Mouse (Mus musculus) hindbrain, embryonic 16.5 days (tissue): ENCODE results near the gene Gm49322. TPM values are rescaled to one million over a fixed set of nuclear protein-coding genes. Genes with fewer than 3 reads are reported as not detected.
A peak's percentile ranks its signal among the peaks of the same experiment; 100 is the strongest.

Experiments
- ATAC-seq: fragments of 200-750 bp; cut with Nextera tagmentation; 2 replicates; pipeline ENCODE4 v1.8.0; 2017; ENCODE audit warnings: moderate TSS enrichment, moderate library complexity
- H3K27ac ChIP-seq: fragments of 300-500 bp; sonication (generic); 2 replicates; pipeline ENCODE4 v1.5.1; 2014; ENCODE audit warnings: low read depth, mild to moderate bottlenecking, control low read depth, low read length, moderate library complexity
- H3K27me3 ChIP-seq: fragments of 300-500 bp; sonication (generic); replicated peaks from 2 replicates; pipeline ENCODE4 v1.6.1; 2014; ENCODE audit warnings: low read length; ENCODE audit not compliant: control insufficient read depth, insufficient read depth
- H3K36me3 ChIP-seq: fragments of 300-500 bp; sonication (generic); 2 replicates; pipeline ENCODE4 v1.6.1; 2014; ENCODE audit warnings: mild to moderate bottlenecking, low read length, moderate library complexity, mixed read lengths; ENCODE audit not compliant: control insufficient read depth, insufficient read depth
- H3K4me1 ChIP-seq: fragments of 300-500 bp; sonication (generic); 2 replicates; pipeline ENCODE4 v1.6.1; 2014; ENCODE audit warnings: low read depth, low read length; ENCODE audit not compliant: control insufficient read depth, insufficient read depth
- H3K4me2 ChIP-seq: fragments of 300-500 bp; sonication (generic); 2 replicates; pipeline ENCODE4 v1.6.1; 2014; ENCODE audit warnings: mild to moderate bottlenecking, low read length, control low read depth, moderate library complexity
- H3K4me3 ChIP-seq: fragments of 300-500 bp; sonication (generic); 2 replicates; pipeline ENCODE4 v1.5.1; 2014; ENCODE audit warnings: mild to moderate bottlenecking, low read length, control low read depth, moderate library complexity
- H3K9ac ChIP-seq: fragments of 300-500 bp; sonication (generic); 2 replicates; pipeline ENCODE4 v1.6.1; 2014; ENCODE audit warnings: low read depth, mild to moderate bottlenecking, control low read depth, low read length, moderate library complexity
- H3K9me3 ChIP-seq: fragments of 300-500 bp; sonication (generic); 2 replicates; pipeline ENCODE4 v1.6.1; 2014; ENCODE audit warnings: mild to moderate bottlenecking, low read length, moderate library complexity; ENCODE audit not compliant: control insufficient read depth
- WGBS: fragments of 180-500 bp; shearing (Covaris S2); extraction: QIAGEN DNeasy Blood & Tissue Kit; methylation state at CpG from one replicate; pipeline ENCODE4 v1.1.7; 2014; 5-methylcytosine and 5-hydroxymethylcytosine counted together
- polyA plus RNA-seq: library from polyadenylated mRNA; unstranded; fragments of >200 nt; fragmentation: Nextera tagmentation; extraction: Ambion mirVana; gene quantifications from 2 replicates; pipeline ENCODE4 v1.2.1, GENCODE M21; 2015

Gm49322 gene
- polyA plus RNA-seq, 1 experiment from 2014 or later, result 2.3 TPM

DNA sequence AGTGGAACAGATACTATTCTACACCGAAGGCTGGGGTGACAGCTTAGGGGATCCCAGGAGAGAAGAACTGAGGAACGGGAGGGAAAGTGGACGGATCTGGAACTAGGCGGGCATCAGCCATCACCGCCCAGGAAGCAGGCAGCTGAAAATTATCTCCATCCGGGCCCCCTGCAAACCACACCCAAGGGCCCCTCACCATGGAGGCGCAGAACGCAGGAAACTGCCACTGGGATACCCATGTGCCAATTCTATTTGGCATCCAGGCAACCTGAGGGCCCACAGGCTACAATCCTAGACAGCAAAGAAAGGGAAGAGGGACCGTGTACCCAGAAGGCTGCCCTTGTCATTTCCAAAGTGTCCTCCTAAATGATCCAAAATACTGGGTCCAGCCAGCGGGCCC, 35.4 kb upstream of the Gm49322 start:
- H3K27ac ChIP-seq, result peak overlapping the region; percentile 44
- no peaks in the 10 kb centered on the region for H3K9me3 ChIP-seq
- peaks cover 47% of the 10 kb centered on the region for H3K4me1 ChIP-seq
- H3K4me3 ChIP-seq, result no peak overlapping the region
- H3K4me2 ChIP-seq, result peak overlapping the region; percentile 49; the same call in 1 of the 2 replicates
- H3K9ac ChIP-seq, result peak overlapping the region; percentile 54
- no peaks in the 10 kb centered on the region for H3K27me3 ChIP-seq
- 89% methylated on average over 10 of the region's 10 CpGs for WGBS
- H3K36me3 ChIP-seq, result peaks cover 6% of the 10 kb centered on the region; the same call in 1 of the 2 replicates
- no peak for ATAC-seq

- Histone ChIP-seq H3K4me3 (peak overlapping the region; percentile 14; the same call in 1 of the 2 replicates), H3K27ac (peak overlapping the region; percentile 44), H3K36me3 (peaks cover 6% of the 10 kb centered on the region; the same call in 1 of the 2 replicates), H3K4me1 (peaks cover 55% of the 10 kb centered on the region), H3K27me3 (no peaks in the 10 kb centered on the region), H3K4me2 (peak overlapping the region; percentile 49), H3K9me3 (no peaks in the 10 kb centered on the region), H3K9ac (peak overlapping the region; percentile 54)
- ATAC-seq, result peak; percentile 37; the same call in 1 of the 2 replicates
- WGBS, result 19% methylated on average over 30 of the region's 30 CpGs
These were observed 34.7 kb upstream of the Gm49322 start for GRCm38 (mm10) chr10:80570871-80571836.

GRCm38 (mm10) chr10:80572477-80572876, 33.3 kb upstream of the Gm49322 start:
- WGBS, result 78% methylated on average over 2 of the region's 2 CpGs
- peaks cover 43% of the 10 kb centered on the region for H3K4me1 ChIP-seq
- H3K9ac ChIP-seq, result no peak overlapping the region
- no peaks in the 10 kb centered on the region for H3K9me3 ChIP-seq
- H3K27me3 ChIP-seq, result no peaks in the 10 kb centered on the region
- peaks cover 6% of the 10 kb centered on the region; the same call in 1 of the 2 replicates for H3K36me3 ChIP-seq
- ATAC-seq, result no peak
- no peak overlapping the region for H3K4me2 ChIP-seq
- no peak overlapping the region for H3K4me3 ChIP-seq
- no peak overlapping the region for H3K27ac ChIP-seq

- Histone ChIP-seq H3K4me1 (peaks cover 53% of the 10 kb centered on the region), H3K4me3 (no peak overlapping the region), H3K9me3 (no peaks in the 10 kb centered on the region), H3K36me3 (no peaks in the 10 kb centered on the region; the same call in 1 of the 2 replicates), H3K4me2 (peak overlapping the region; percentile 21), H3K27ac (peak overlapping the region; percentile 17; the same call in 1 of the 2 replicates), H3K27me3 (no peaks in the 10 kb centered on the region), H3K9ac (peak overlapping the region; percentile 27; the same call in 1 of the 2 replicates)
- ATAC-seq, result no peak
- 51% methylated on average over 9 of the region's 9 CpGs for WGBS
These were observed 31.9 kb upstream of the Gm49322 start for GRCm38 (mm10) chr10:80573944-80574343.

- Histone ChIP-seq H3K27ac (no peak overlapping the region), H3K9me3 (no peaks in the 10 kb centered on the region), H3K4me3 (no peak overlapping the region), H3K4me1 (peaks cover 51% of the 10 kb centered on the region), H3K4me2 (peak overlapping the region; percentile 94), H3K36me3 (no peaks in the 10 kb centered on the region), H3K9ac (0 out of 2 replicates have a peak overlapping the region, but pooled peaks have one; percentile 8), H3K27me3 (no peaks in the 10 kb centered on the region)
- ATAC-seq, result no peak
- 78% methylated on average over 3 of the region's 3 CpGs for WGBS
These were observed 30.9 kb upstream of the Gm49322 start for GRCm38 (mm10) chr10:80574896-80575295.

- H3K9me3 ChIP-seq, result no peaks in the 10 kb centered on the region
- H3K27ac ChIP-seq, result no peak overlapping the region
- peak overlapping the region; percentile 90 for H3K9ac ChIP-seq
- H3K4me3 ChIP-seq, result peak overlapping the region; percentile 91
- WGBS, result 12% methylated on average over 17 of the region's 17 CpGs
- H3K4me1 ChIP-seq, result peaks cover 45% of the 10 kb centered on the region
- no peaks in the 10 kb centered on the region for H3K27me3 ChIP-seq
- peak overlapping the region; percentile 94 for H3K4me2 ChIP-seq
- ATAC-seq, result no peak
- H3K36me3 ChIP-seq, result no peaks in the 10 kb centered on the region
These were observed 29.9 kb upstream of the Gm49322 start for GRCm38 (mm10) chr10:80575925-80576324.

GRCm38 (mm10) chr10:80576351-80577194, 29.2 kb upstream of the Gm49322 start:
- under 1% methylated on average over 88 of the region's 96 CpGs for whole genome bisulfite sequencing
- Histone ChIP-seq H3K36me3 (no peaks in the 10 kb centered on the region), H3K9me3 (no peaks in the 10 kb centered on the region), H3K27me3 (no peaks in the 10 kb centered on the region), H3K27ac (peak overlapping the region; percentile 90), H3K9ac (peak overlapping the region; percentile 90), H3K4me3 (peak overlapping the region; percentile 91), H3K4me2 (peak overlapping the region; percentile 94), H3K4me1 (peaks cover 39% of the 10 kb centered on the region)
- peak; percentile 0; the same call in 1 of the 2 replicates for ATAC-seq

GRCm38 (mm10) chr10:80577195-80578130, 28.4 kb upstream of the Gm49322 start, which contains the start of gene Klf16:
Gene Klf16 (minus strand): TSS chr10:80577321.
- WGBS, result under 1% methylated on average over 63 of the region's 97 CpGs
- Histone ChIP-seq H3K36me3 (0 out of 2 replicates have a peak, but pooled peaks cover 3% of the 10 kb centered on the region), H3K9me3 (no peaks in the 10 kb centered on the region), H3K4me2 (peak within 1 kb of the TSS; percentile 94), H3K27me3 (no peaks in the 10 kb centered on the region), H3K4me1 (peaks cover 38% of the 10 kb centered on the region), H3K4me3 (peak within 1 kb of the TSS; percentile 91), H3K27ac (peak within 1 kb of the TSS; percentile 90), H3K9ac (peak within 1 kb of the TSS; percentile 90)
- peak; percentile 78 for ATAC-seq
